Mouse (Mus musculus): ENCODE measurements around the gene Wnt9a.

- TF ChIP-seq CTCF (conservative IDR thresholded peaks at IDR 0.05; ENCODE audit: low read length) (no peak), POU5F1 (IDR thresholded peaks at IDR 0.05; ENCODE audit: borderline replicate concordance, low read length) (no peak)
These were observed 57.3 kb downstream of the Wnt9a start for GRCm38 (mm10) chr11:59364007-59364406.
